Mouse (Mus musculus): ENCODE data around the gene Dennd1b. TPM values are rescaled to one million over a fixed set of nuclear protein-coding genes. Genes with fewer than 3 reads are reported as not detected.

The Dennd1b gene
- total and polyA plus RNA-seq, 3 experiments = 8.0 to 8.9 (median 8.0) TPM

- H3K27me3 ChIP-seq (replicated peaks) = no peaks in the 10 kb centered on the region
- no peak overlapping the region for H3K27ac ChIP-seq (ENCODE audit: insufficient read depth, low read depth)
- peaks cover 32% of the 10 kb centered on the region for H3K79me2 ChIP-seq (replicated peaks; ENCODE audit: control insufficient read depth, extremely low read depth, insufficient read depth, poor library complexity, severe bottlenecking)
- no peak overlapping the region for H3K4me3 ChIP-seq (replicated peaks in 1 of 3; ENCODE audit: low read depth in 2 of 3, low read length in 2 of 3, poor library complexity in 1 of 3)
- no peak for DNase-seq (ENCODE audit: extremely low read depth)
- H3K36me3 ChIP-seq (replicated peaks in 1 of 2; ENCODE audit: control insufficient read depth in 1 of 2, insufficient read depth in 1 of 2, low read length in 1 of 2) = peaks cover 0 to 18% of the 10 kb centered on the region in 2 experiments
- no peaks in the 10 kb centered on the region for H3K9me3 ChIP-seq (replicated peaks; ENCODE audit: low read length)
- dilution Hi-C loops (cut with MboI; ENCODE audit: extremely low pct_ligation_motif_present, extremely low pct_unique_long_range_greater_than_20kb, low sequenced_read_pairs) = no loop called here
- H3K4me2 ChIP-seq (ENCODE audit: insufficient read depth, low read depth, poor library complexity, severe bottlenecking) = no peak overlapping the region
- no peak for TF ChIP-seq ZNF384 (IDR thresholded peaks at IDR 0.05; ENCODE audit: low read depth, low read length)
- TF ChIP-seq POLR2AphosphoS2 (IDR thresholded peaks at IDR 0.05; ENCODE audit: low read depth, low read length) = no peak
- TF ChIP-seq KAT2A (IDR thresholded peaks at IDR 0.05; ENCODE audit: insufficient replicate concordance, low read length) = no peak
- TF ChIP-seq ELF1 (IDR thresholded peaks at IDR 0.05; ENCODE audit: low read depth, low read length) = no peak
- TF ChIP-seq SIN3A (IDR thresholded peaks at IDR 0.05; ENCODE audit: low read length) = no peak
- no peak for TF ChIP-seq MXI1 (IDR thresholded peaks at IDR 0.05; ENCODE audit: low read depth, low read length)
- no peak for TF ChIP-seq ZMIZ1 (IDR thresholded peaks at IDR 0.05; ENCODE audit: low read depth, low read length)
- TF ChIP-seq NRF1 (IDR thresholded peaks at IDR 0.05; ENCODE audit: low read depth, low read length) = no peak
- TF ChIP-seq ZKSCAN1 (IDR thresholded peaks at IDR 0.05; ENCODE audit: borderline replicate concordance, low read depth, low read length) = no peak
- no peak for TF ChIP-seq NELFE (IDR thresholded peaks at IDR 0.05; ENCODE audit: low read depth, low read length)
- TF ChIP-seq BHLHE40 (IDR thresholded peaks at IDR 0.05; ENCODE audit: low read depth, low read length) = no peak
- no peak for TF ChIP-seq MEF2A (IDR thresholded peaks at IDR 0.05; ENCODE audit: borderline replicate concordance, low read depth, low read length)
- TF ChIP-seq TCF12 (IDR thresholded peaks at IDR 0.05; ENCODE audit: low read depth, low read length) = no peak
- no peak for TF ChIP-seq SMC3 (IDR thresholded peaks at IDR 0.05; ENCODE audit: low read depth, low read length)
- no peak for TF ChIP-seq ZC3H11A (IDR thresholded peaks at IDR 0.05; ENCODE audit: low read depth, low read length)
- no peak overlapping the region for H3K9ac ChIP-seq (ENCODE audit: insufficient read depth, low read depth)
- in situ Hi-C loops (cut with MboI; ENCODE audit: low pct_ligation_motif_present, low pct_unique_long_range_greater_than_20kb, low sequenced_read_pairs) = no loop called here
- H3K4me1 ChIP-seq (ENCODE audit: control insufficient read depth in 1 of 2, insufficient read depth in 2 of 2) = peaks cover 11 to 65% of the 10 kb centered on the region in 2 experiments
These were observed 11.6 kb downstream of the Dennd1b start for GRCm38 (mm10) chr1:138974836-138975235.

- dilution Hi-C loops (cut with MboI; ENCODE audit: extremely low pct_ligation_motif_present, extremely low pct_unique_long_range_greater_than_20kb, low sequenced_read_pairs) = no loop called here
- H3K9ac ChIP-seq (ENCODE audit: insufficient read depth, low read depth) = 0 out of 2 replicates have a peak overlapping the region, but pooled peaks have one; percentile 19
- DNase-seq (ENCODE audit: extremely low read depth) = peak; percentile 60
- H3K4me3 ChIP-seq (replicated peaks in 1 of 3; ENCODE audit: low read depth in 2 of 3, low read length in 2 of 3, poor library complexity in 1 of 3) = no peak overlapping the region
- in situ Hi-C loops (cut with MboI; ENCODE audit: low pct_ligation_motif_present, low pct_unique_long_range_greater_than_20kb, low sequenced_read_pairs) = no loop called here
- peaks cover 32% of the 10 kb centered on the region for H3K79me2 ChIP-seq (replicated peaks; ENCODE audit: control insufficient read depth, extremely low read depth, insufficient read depth, poor library complexity, severe bottlenecking)
- TF ChIP-seq HCFC1 (IDR thresholded peaks at IDR 0.05; ENCODE audit: low read depth, low read length) (no peak), USF1 (IDR thresholded peaks at IDR 0.05; ENCODE audit: low read depth, low read length) (no peak), PAX5 (IDR thresholded peaks at IDR 0.05; ENCODE audit: low read length) (no peak), MAFK (IDR thresholded peaks at IDR 0.05; ENCODE audit: insufficient replicate concordance, low read length) (0 out of 2 replicates have a peak, but pooled peaks have one; percentile 8), JUND (conservative IDR thresholded peaks at IDR 0.05; ENCODE audit: low read depth, low read length) (peak; percentile 90), TBP (conservative IDR thresholded peaks at IDR 0.05; ENCODE audit: low read depth, low read length) (no peak), POLR2A (IDR thresholded peaks at IDR 0.05; ENCODE audit: low read depth, low read length) (no peak), USF2 (conservative IDR thresholded peaks at IDR 0.05; ENCODE audit: low read depth, low read length) (no peak), CTCF (conservative IDR thresholded peaks at IDR 0.05 in 1 of 2, IDR thresholded peaks at IDR 0.05 in 1 of 2; ENCODE audit: low read depth in 2 of 2, low read length in 2 of 2) (no peak), ZNF384 (IDR thresholded peaks at IDR 0.05; ENCODE audit: low read depth, low read length) (peak; percentile 94), MEF2A (IDR thresholded peaks at IDR 0.05; ENCODE audit: borderline replicate concordance, low read depth, low read length) (peak; percentile 34; the same call in 1 of the 2 replicates), KAT2A (IDR thresholded peaks at IDR 0.05; ENCODE audit: insufficient replicate concordance, low read length) (no peak), TCF12 (IDR thresholded peaks at IDR 0.05; ENCODE audit: low read depth, low read length) (no peak), CHD1 (IDR thresholded peaks at IDR 0.05; ENCODE audit: low read depth, low read length) (no peak), IRF4 (IDR thresholded peaks at IDR 0.05; ENCODE audit: low read depth, low read length) (peak; percentile 94), JUN (IDR thresholded peaks at IDR 0.05; ENCODE audit: insufficient read depth, low read depth, low read length) (0 out of 2 replicates have a peak, but pooled peaks have one; percentile 56), CHD2 (IDR thresholded peaks at IDR 0.05; ENCODE audit: low read length) (no peak), ETS1 (conservative IDR thresholded peaks at IDR 0.05; ENCODE audit: low read depth, low read length) (no peak), SIN3A (IDR thresholded peaks at IDR 0.05; ENCODE audit: low read length) (no peak), ZC3H11A (IDR thresholded peaks at IDR 0.05; ENCODE audit: low read depth, low read length) (no peak), RCOR1 (conservative IDR thresholded peaks at IDR 0.05; ENCODE audit: low read depth, low read length) (no peak), EP300 (IDR thresholded peaks at IDR 0.05; ENCODE audit: low read length) (peak; percentile 94), BHLHE40 (IDR thresholded peaks at IDR 0.05; ENCODE audit: low read depth, low read length) (peak; percentile 60), SMC3 (IDR thresholded peaks at IDR 0.05; ENCODE audit: low read depth, low read length) (no peak)
- no peak overlapping the region for H3K27ac ChIP-seq (ENCODE audit: insufficient read depth, low read depth)
- H3K9me3 ChIP-seq (replicated peaks; ENCODE audit: low read length) = no peaks in the 10 kb centered on the region
- H3K27me3 ChIP-seq (replicated peaks) = no peaks in the 10 kb centered on the region
- H3K36me3 ChIP-seq (replicated peaks in 1 of 2; ENCODE audit: control insufficient read depth in 1 of 2, insufficient read depth in 1 of 2, low read length in 1 of 2) = peaks cover 0 to 17% of the 10 kb centered on the region in 2 experiments
- H3K4me1 ChIP-seq (ENCODE audit: control insufficient read depth in 1 of 2, insufficient read depth in 2 of 2) = peaks cover 11 to 61% of the 10 kb centered on the region in 2 experiments
- H3K4me2 ChIP-seq (ENCODE audit: insufficient read depth, low read depth, poor library complexity, severe bottlenecking) = no peak overlapping the region
These were observed 12.7 kb downstream of the Dennd1b start for GRCm38 (mm10) chr1:138975945-138976344.
